Mouse (Mus musculus) embryonic fibroblast, embryonic 13.5 days (primary cell): ENCODE results near the gene Sox12.
"Not testable (repeated sequence)": the region's sequence is repeated elsewhere in the genome, so short reads cannot be mapped to it uniquely, and the experiment has no call there.

ENCODE experiments used
- CTCF ChIP-seq: IDR thresholded peaks from 2 replicates; pipeline ENCODE4 v1.5.1; 2011; ENCODE audit warnings: mild to moderate bottlenecking, control low read depth, low read length, moderate library complexity, borderline replicate concordance; ENCODE audit not compliant: insufficient read depth
- POLR2A ChIP-seq: IDR thresholded peaks from 2 replicates; pipeline ENCODE4 v1.6.1; 2011; ENCODE audit warnings: low read depth, mild to moderate bottlenecking, control low read depth, low read length, moderate library complexity

DNA sequence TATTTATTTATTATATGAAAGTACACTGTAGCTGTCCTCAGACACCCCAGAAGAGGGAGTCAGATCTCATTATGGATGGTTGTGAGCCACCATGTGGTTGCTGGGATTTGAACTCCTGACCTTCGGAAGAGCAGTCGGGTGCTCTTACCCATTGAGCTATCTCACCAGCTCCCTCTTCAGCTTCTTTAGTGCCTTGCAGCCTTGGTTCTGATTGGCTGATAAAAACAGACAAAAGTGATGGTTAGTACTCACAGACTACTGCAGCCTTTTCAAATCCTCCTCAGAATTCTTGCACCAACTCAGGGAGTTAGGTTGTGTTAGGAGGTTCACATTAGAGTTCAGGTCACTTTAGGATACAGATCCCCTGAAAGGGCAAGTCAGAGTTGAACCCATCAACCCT, 30.6 kb upstream of the Sox12 start:
- not testable (repeated sequence) for TF ChIP-seq CTCF, POLR2A
